Mouse (Mus musculus) olfactory bulb, adult 2 months (tissue): ENCODE results near the gene G3bp1.

Experiments used
- CTCF ChIP-seq: fragments of 200-500 bp; IDR thresholded peaks from 2 replicates; pipeline ENCODE4 v1.5.1; 2012; ENCODE audit warnings: low read depth, mild to moderate bottlenecking, low read length, moderate library complexity; ENCODE audit not compliant: insufficient read depth
- POLR2A ChIP-seq: fragments of 200-500 bp; IDR thresholded peaks from 2 replicates; pipeline ENCODE4 v1.6.1; 2012; ENCODE audit warnings: mild to moderate bottlenecking, low read depth, low read length, moderate library complexity; ENCODE audit not compliant: insufficient read depth

DNA sequence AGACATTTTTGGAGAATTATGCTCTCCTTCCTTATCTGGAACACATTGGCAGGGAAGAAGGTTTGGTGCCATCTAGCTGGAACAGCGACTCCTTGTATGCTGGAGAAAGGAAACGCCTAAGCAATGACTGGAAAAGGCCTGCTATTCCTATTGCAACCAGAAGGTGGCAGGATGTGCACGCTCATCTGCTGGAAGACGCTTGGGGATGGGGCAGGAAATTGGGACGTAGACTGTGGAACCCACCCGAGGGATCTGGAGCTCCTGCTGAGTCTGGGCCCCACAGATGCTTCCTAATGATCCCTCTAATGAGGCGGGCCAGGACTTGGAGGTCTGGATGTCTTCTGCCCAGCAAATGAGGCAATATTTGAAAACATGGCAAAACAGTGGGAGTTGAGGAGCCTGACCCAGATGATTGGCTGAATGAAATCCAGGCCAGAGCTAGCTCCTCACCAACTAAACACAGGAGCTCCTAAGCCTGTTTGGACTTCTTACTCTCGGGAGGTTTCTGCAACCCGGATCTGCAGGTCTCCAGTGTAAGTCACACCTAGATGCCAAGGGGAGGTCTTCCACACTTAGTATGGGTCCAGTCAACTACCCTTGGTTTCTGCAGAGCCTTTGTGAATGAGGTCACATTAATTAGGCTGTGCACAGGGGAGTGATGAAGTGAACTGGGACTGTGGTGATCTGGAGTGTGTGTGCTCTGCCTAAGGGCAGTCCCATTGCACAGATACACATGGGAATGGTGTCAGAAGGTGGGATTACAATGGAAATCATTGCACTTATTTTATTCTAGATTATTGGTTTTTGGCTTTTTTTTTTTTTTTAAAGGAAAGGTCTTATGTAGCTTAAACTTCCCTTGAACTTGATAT, 49.6 kb downstream of the G3bp1 start:
- TF ChIP-seq CTCF, result peak; percentile 79
- TF ChIP-seq POLR2A, result no peak
